Mouse (Mus musculus) cerebellum, adult 2 months (tissue): ENCODE results near the gene Mrpl53.

Experiments used
- CTCF ChIP-seq: fragments of 200-500 bp; IDR thresholded peaks from 2 replicates; pipeline ENCODE4 v1.5.1; 2011; ENCODE audit warnings: low read depth, mild to moderate bottlenecking, control low read depth, low read length, moderate library complexity, borderline replicate concordance; ENCODE audit not compliant: insufficient read depth
- POLR2A ChIP-seq: fragments of 200-500 bp; IDR thresholded peaks from 2 replicates; pipeline ENCODE4 v1.6.1; 2011; ENCODE audit warnings: low read length, control low read depth, borderline replicate concordance; ENCODE audit not compliant: insufficient read depth

- TF ChIP-seq POLR2A (no peak), CTCF (no peak)
These were observed 9.5 kb downstream of the Mrpl53 start for GRCm38 (mm10) chr6:83118369-83118768.
